Mouse (Mus musculus) forebrain, embryonic 11.5 days (tissue): ENCODE data around the gene Ptprr. TPM values are rescaled to one million over a fixed set of nuclear protein-coding genes. Genes with fewer than 3 reads are reported as not detected.

Experiments used
- ATAC-seq: fragments of 200-750 bp; cut with Nextera tagmentation; replicated peaks from 2 replicates; pipeline ENCODE4 v1.8.0; 2017; ENCODE audit warnings: moderate TSS enrichment; ENCODE audit not compliant: low FRiP score
- DNase-seq: peaks from one replicate; pipeline ENCODE4 v3.0.0-alpha.2; 2017; ENCODE audit warnings: low spot score
- H3K27ac ChIP-seq: fragments of 300-500 bp; sonication (generic); 2 replicates; pipeline ENCODE4 v1.5.1; 2014; ENCODE audit warnings: low read depth, low read length
- H3K27me3 ChIP-seq: fragments of 300-500 bp; sonication (generic); 2 replicates; pipeline ENCODE4 v1.6.1; 2014; ENCODE audit warnings: mild to moderate bottlenecking, low read length, mixed read lengths; ENCODE audit not compliant: control insufficient read depth, insufficient read depth
- H3K36me3 ChIP-seq: fragments of 300-500 bp; sonication (generic); 2 replicates; pipeline ENCODE4 v1.6.1; 2014; ENCODE audit warnings: mild to moderate bottlenecking, low read length, moderate library complexity, mixed read lengths; ENCODE audit not compliant: control insufficient read depth, insufficient read depth
- H3K4me1 ChIP-seq: fragments of 300-500 bp; sonication (generic); replicated peaks from 2 replicates; pipeline ENCODE4 v1.6.1; 2014; ENCODE audit warnings: low read length, mixed read lengths; ENCODE audit not compliant: control insufficient read depth, insufficient read depth
- H3K4me2 ChIP-seq: fragments of 300-500 bp; sonication (generic); 2 replicates; pipeline ENCODE4 v1.6.1; 2014; ENCODE audit warnings: low read depth, mild to moderate bottlenecking, low read length, moderate library complexity, mixed read lengths; ENCODE audit not compliant: severe bottlenecking
- H3K4me3 ChIP-seq: fragments of 300-500 bp; sonication (generic); 2 replicates; pipeline ENCODE4 v1.5.1; 2014; ENCODE audit warnings: low read depth, low read length
- H3K9ac ChIP-seq: fragments of 300-500 bp; sonication (generic); 2 replicates; pipeline ENCODE4 v1.6.1; 2014; ENCODE audit warnings: low read length
- H3K9me3 ChIP-seq: fragments of 300-500 bp; sonication (generic); 2 replicates; pipeline ENCODE4 v1.6.1; 2016; ENCODE audit warnings: low read length, mixed read lengths; ENCODE audit not compliant: control insufficient read depth
- WGBS: fragments of 180-500 bp; shearing (Covaris S2); extraction: QIAGEN DNeasy Blood & Tissue Kit; methylation state at CpG from one replicate; pipeline ENCODE4 v1.1.7; 2014; 5-methylcytosine and 5-hydroxymethylcytosine counted together
- polyA plus RNA-seq: library from polyadenylated mRNA; unstranded; fragments of >200 nt; fragmentation: Nextera tagmentation; extraction: Ambion mirVana; gene quantifications from 2 replicates; pipeline ENCODE4 v1.2.1, GENCODE M21; 2014

Gene Ptprr
- polyA plus RNA-seq, 1 experiment from 2014 or later, result 0.69 TPM

- 84% methylated on average over 8 of the region's 8 CpGs for WGBS
- DNase-seq, result no peak
- H3K9me3 ChIP-seq, result no peaks in the 10 kb centered on the region
- no peaks in the 10 kb centered on the region for H3K27me3 ChIP-seq
- no peak overlapping the region for H3K4me2 ChIP-seq
- no peaks in the 10 kb centered on the region for H3K36me3 ChIP-seq
- H3K4me1 ChIP-seq, result no peaks in the 10 kb centered on the region
- H3K9ac ChIP-seq, result no peak overlapping the region
- no peak for ATAC-seq
- no peak overlapping the region for H3K4me3 ChIP-seq
- H3K27ac ChIP-seq, result no peak overlapping the region
Observed at GRCm38 (mm10) chr10:116291153-116291755, 273.2 kb downstream of the Ptprr start.

DNA sequence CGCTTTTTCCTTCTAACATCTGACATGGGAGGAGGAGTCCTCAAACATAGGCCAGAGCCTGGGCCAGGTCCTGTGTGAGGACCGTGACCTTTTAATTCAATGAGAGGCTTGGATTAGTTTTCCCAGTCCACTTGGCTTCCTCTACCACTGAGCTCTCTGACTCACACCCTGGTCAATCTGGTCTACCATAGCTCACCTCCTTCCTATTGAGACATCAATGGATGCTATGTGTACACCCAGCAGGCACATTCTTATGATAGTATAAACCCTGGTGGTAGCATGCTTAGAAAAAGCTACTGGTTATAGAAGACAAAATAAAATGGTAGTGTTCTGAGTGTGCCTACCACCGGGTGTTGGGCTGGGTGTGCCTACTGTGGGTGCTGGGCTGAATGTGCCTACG is 278.4 kb downstream of the Ptprr start:
- no peak overlapping the region for H3K4me3 ChIP-seq
- no peaks in the 10 kb centered on the region for H3K27me3 ChIP-seq
- no peak overlapping the region for H3K27ac ChIP-seq
- H3K36me3 ChIP-seq, result no peaks in the 10 kb centered on the region
- 86% methylated on average over 4 of the region's 4 CpGs for WGBS
- H3K9me3 ChIP-seq, result no peaks in the 10 kb centered on the region
- ATAC-seq, result no peak
- 0 out of 2 replicates have a peak, but pooled peaks cover under 1% of the 10 kb centered on the region for H3K4me1 ChIP-seq
- no peak for DNase-seq
- H3K4me2 ChIP-seq, result no peak overlapping the region
- no peak overlapping the region for H3K9ac ChIP-seq

DNA sequence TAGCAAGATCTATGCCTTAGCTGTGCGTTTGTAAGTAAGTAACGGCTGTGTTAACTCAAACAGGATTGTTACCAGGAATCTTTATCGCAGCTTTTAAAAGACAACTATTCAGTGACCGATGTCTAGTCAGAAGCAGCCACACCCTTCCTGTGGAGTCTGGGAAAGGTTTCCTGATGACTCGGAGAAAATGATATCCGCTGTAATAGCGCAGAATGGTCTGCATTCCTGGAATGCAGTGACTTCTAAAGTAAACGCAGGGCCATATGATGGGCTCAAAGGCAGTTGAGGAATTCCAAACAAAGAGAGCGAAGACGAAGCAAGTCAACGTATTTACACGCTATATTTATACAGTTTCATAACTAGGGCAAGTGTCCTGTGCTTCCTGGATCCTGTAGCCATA is 279.8 kb downstream of the Ptprr start:
- DNase-seq, result no peak
- H3K27ac ChIP-seq, result no peak overlapping the region
- WGBS, result 81% methylated on average over 12 of the region's 12 CpGs

GRCm38 (mm10) chr10:116300824-116301223 is 282.8 kb downstream of the Ptprr start:
- Histone ChIP-seq H3K27ac (no peak overlapping the region), H3K27me3 (peaks cover 3% of the 10 kb centered on the region; the same call in 1 of the 2 replicates), H3K4me3 (peak overlapping the region; percentile 41), H3K36me3 (no peaks in the 10 kb centered on the region), H3K4me1 (0 out of 2 replicates have a peak, but pooled peaks cover 1% of the 10 kb centered on the region), H3K9ac (peak overlapping the region; percentile 56), H3K9me3 (no peaks in the 10 kb centered on the region), H3K4me2 (peak overlapping the region; percentile 96)
- no peak for DNase-seq
- ATAC-seq, result peak; percentile 21; the same call in 1 of the 2 replicates
- WGBS, result 10% methylated on average over 7 of the region's 7 CpGs

More for the DNA sequence above, 279.8 kb downstream of the Ptprr start:
- Histone ChIP-seq H3K27me3 (peaks cover 3% of the 10 kb centered on the region; the same call in 1 of the 2 replicates), H3K36me3 (no peaks in the 10 kb centered on the region), H3K9ac (no peak overlapping the region), H3K4me1 (0 out of 2 replicates have a peak, but pooled peaks cover 1% of the 10 kb centered on the region), H3K9me3 (no peaks in the 10 kb centered on the region), H3K4me2 (no peak overlapping the region), H3K4me3 (no peak overlapping the region)
- no peak for ATAC-seq

GRCm38 (mm10) chr10:116301258-116301657 is 283.2 kb downstream of the Ptprr start:
- H3K27ac ChIP-seq, result no peak overlapping the region
- DNase-seq (peak; percentile 66), ATAC-seq (peak; percentile 63)
- H3K9me3 ChIP-seq, result no peaks in the 10 kb centered on the region
- H3K36me3 ChIP-seq, result no peaks in the 10 kb centered on the region
- H3K9ac ChIP-seq, result peak overlapping the region; percentile 56
- peak overlapping the region; percentile 96 for H3K4me2 ChIP-seq
- H3K4me1 ChIP-seq, result 0 out of 2 replicates have a peak, but pooled peaks cover 1% of the 10 kb centered on the region
- WGBS, result 2% methylated on average over 33 of the region's 36 CpGs
- H3K27me3 ChIP-seq, result peaks cover 3% of the 10 kb centered on the region; the same call in 1 of the 2 replicates
- H3K4me3 ChIP-seq, result peak overlapping the region; percentile 41

GRCm38 (mm10) chr10:116304355-116304754 is 286.3 kb downstream of the Ptprr start:
- no peak overlapping the region for H3K27ac ChIP-seq
- 91% methylated on average over 4 of the region's 4 CpGs for WGBS
- 0 out of 2 replicates have a peak, but pooled peaks cover 1% of the 10 kb centered on the region for H3K4me1 ChIP-seq
- no peak overlapping the region for H3K9ac ChIP-seq
- no peak overlapping the region for H3K4me2 ChIP-seq
- H3K27me3 ChIP-seq, result peaks cover 3% of the 10 kb centered on the region; the same call in 1 of the 2 replicates
- no peak overlapping the region for H3K4me3 ChIP-seq
- ATAC-seq (no peak), DNase-seq (no peak)
- no peaks in the 10 kb centered on the region for H3K36me3 ChIP-seq
- no peaks in the 10 kb centered on the region for H3K9me3 ChIP-seq

- ATAC-seq, result no peak
- H3K4me2 ChIP-seq, result no peak overlapping the region
- DNase-seq, result no peak
- no peak overlapping the region for H3K9ac ChIP-seq
- no peaks in the 10 kb centered on the region for H3K36me3 ChIP-seq
- H3K27me3 ChIP-seq, result no peaks in the 10 kb centered on the region
- no peaks in the 10 kb centered on the region for H3K4me1 ChIP-seq
- no peak overlapping the region for H3K4me3 ChIP-seq
- 85% methylated on average over 2 of the region's 2 CpGs for WGBS
- H3K9me3 ChIP-seq, result no peaks in the 10 kb centered on the region
- no peak overlapping the region for H3K27ac ChIP-seq
Observed at GRCm38 (mm10) chr10:116309460-116309859, 291.4 kb downstream of the Ptprr start.

DNA sequence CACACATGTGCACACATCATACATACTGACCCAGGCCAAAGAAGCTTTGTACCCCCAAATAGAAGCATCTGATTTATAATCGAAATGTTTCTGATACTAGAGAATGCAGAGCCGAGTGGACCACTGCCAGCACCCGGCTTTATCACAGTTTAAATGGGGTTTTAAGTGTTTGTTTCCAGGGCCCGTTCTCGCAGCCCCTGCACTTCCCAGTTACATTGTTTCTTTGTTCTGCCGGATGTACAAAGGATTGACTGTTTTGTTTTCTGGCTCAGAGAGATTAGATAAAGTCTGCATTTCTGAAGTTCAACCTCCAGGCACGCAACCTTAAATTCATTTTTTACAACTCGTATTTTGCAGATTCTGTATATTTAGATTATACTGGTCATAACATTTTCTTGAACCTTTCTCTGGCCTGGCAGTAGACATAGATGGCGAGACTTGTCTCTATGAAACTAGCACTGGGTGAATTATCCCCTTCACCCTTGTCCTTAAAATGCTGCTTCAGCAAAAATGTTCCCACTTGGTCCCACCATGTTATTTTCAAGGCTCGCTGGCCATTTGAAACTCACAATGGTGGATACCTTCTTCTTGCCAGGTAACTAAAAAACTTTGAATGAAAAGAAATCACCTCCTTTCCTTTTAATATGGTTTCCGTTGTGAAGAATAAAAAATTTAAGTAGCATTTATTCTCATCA is 292.6 kb downstream of the Ptprr start:
- WGBS, result 52% methylated on average over 11 of the region's 11 CpGs
- H3K4me3 ChIP-seq, result no peak overlapping the region
- H3K9ac ChIP-seq, result no peak overlapping the region
- H3K4me2 ChIP-seq, result no peak overlapping the region
- no peaks in the 10 kb centered on the region for H3K27me3 ChIP-seq
- DNase-seq (no peak), ATAC-seq (no peak)
- H3K4me1 ChIP-seq, result no peaks in the 10 kb centered on the region
- no peaks in the 10 kb centered on the region for H3K9me3 ChIP-seq
- H3K27ac ChIP-seq, result no peak overlapping the region
- H3K36me3 ChIP-seq, result no peaks in the 10 kb centered on the region
